ENCODE assay signal across 29 mouse cellular contexts in genomic region chr4:13105874-13106273, GRCm38 (mm10).
DNase-seq lines count a peak whose midpoint lies in the region; ATAC-seq lines count a peak whose summit lies in the region.
"Had no signal": no experiment of that assay in that cellular context is flagged by ENCODE, and none has a peak within 500 bp of the region (broad histone marks: within the 10 kb centered on the region; RNA-seq: fewer than 3 reads in every experiment).

No protein-coding gene starts in this region.

- no peaks in the 10 kb centered on the region for H3K4me1 ChIP-seq in hindbrain, embryonic 16.5 days (ENCODE audit: control insufficient read depth, insufficient read depth, low read depth, low read length)
- H3K4me1 ChIP-seq in hindbrain, embryonic 10.5 days (replicated peaks) = peaks cover 5% of the 10 kb centered on the region
- peaks cover 4% of the 10 kb centered on the region; the same call in 1 of the 2 replicates for H3K4me1 ChIP-seq in neural tube, embryonic 14.5 days (ENCODE audit: control insufficient read depth, insufficient read depth, low read length)
- H3K4me1 ChIP-seq: intestine, embryonic 15.5 days; liver, embryonic 13.5 days; stomach, embryonic 15.5 days had no signal

- H3K4me2 ChIP-seq in hindbrain, embryonic 16.5 days (ENCODE audit: low read length) = no peak overlapping the region
- H3K4me2 ChIP-seq in neural tube, embryonic 14.5 days (ENCODE audit: low read depth, low read length) = no peak overlapping the region
- H3K4me2 ChIP-seq: forebrain, embryonic 15.5 days; heart, embryonic 11.5 days; hindbrain, embryonic 13.5 days; intestine, embryonic 15.5 days; liver, embryonic 13.5 days; stomach, embryonic 15.5 days had no signal

- ATAC-seq in hindbrain, embryonic 16.5 days = 0 out of 2 replicates have a peak, but pooled peaks have one; percentile 20
- peak; percentile 41; the same call in 1 of the 2 replicates for ATAC-seq in neural tube, embryonic 14.5 days (ENCODE audit: low read depth)
- ATAC-seq: forebrain, embryonic 15.5 days; intestine, embryonic 15.5 days had no signal

- no peak for DNase-seq in hindbrain, embryonic 10.5 days (ENCODE audit: low spot score)
- peak; percentile 1 for DNase-seq in left cerebral cortex, postnatal 4 days
- no peak for DNase-seq in left cerebral cortex, adult 18-20 months (ENCODE audit: low spot score in 2 of 2)
- peak; percentile 50 for DNase-seq in embryo, embryonic 11 days
- no peak for DNase-seq in cerebellum, postnatal 14 days
- DNase-seq in cerebellum, postnatal 36 days = no peak
- DNase-seq: adrenal gland, adult 2 months; cerebellum, adult 11-12 months; gastrocnemius, postnatal 10 days; heart, postnatal 10 days; kidney, postnatal 14 days; layer of hippocampus, postnatal 36 days; liver, embryonic 13.5 days; lung, adult 2 months; lung, postnatal 14 days; midbrain, embryonic 14.5 days; right cerebral cortex, adult 18-20 months; thymus, postnatal 4 days had no signal

- H3K27me3 ChIP-seq in hindbrain, embryonic 16.5 days (replicated peaks; ENCODE audit: control insufficient read depth, insufficient read depth, low read length) = no peaks in the 10 kb centered on the region
- H3K27me3 ChIP-seq in hindbrain, embryonic 10.5 days (ENCODE audit: insufficient read depth, poor library complexity, severe bottlenecking) = no peaks in the 10 kb centered on the region
- H3K27me3 ChIP-seq in neural tube, embryonic 14.5 days (ENCODE audit: control insufficient read depth, insufficient read depth, low read length) = no peaks in the 10 kb centered on the region
- H3K27me3 ChIP-seq: CH12.LX; forebrain, embryonic 15.5 days; hindbrain, embryonic 13.5 days; intestine, embryonic 15.5 days; liver, embryonic 13.5 days; stomach, embryonic 15.5 days had no signal

- intact Hi-C loops in left cerebral cortex, postnatal 4 days (cut with DNase I) = no loop called here

- H3K4me3 ChIP-seq in hindbrain, embryonic 16.5 days (ENCODE audit: low read length) = no peak overlapping the region
- H3K4me3 ChIP-seq in hindbrain, embryonic 10.5 days = no peak overlapping the region
- no peak overlapping the region for H3K4me3 ChIP-seq in neural tube, embryonic 14.5 days (ENCODE audit: low read depth, low read length)
- H3K4me3 ChIP-seq: embryonic facial prominence, embryonic 10.5 days; forebrain, embryonic 15.5 days; hindbrain, embryonic 13.5 days; intestine, embryonic 15.5 days; liver, embryonic 13.5 days; myocyte; stomach, embryonic 15.5 days had no signal

- WGBS in hindbrain, embryonic 16.5 days = 31% methylated on average over 5 of the region's 5 CpGs
- WGBS in hindbrain, embryonic 10.5 days = 60% methylated on average over 5 of the region's 5 CpGs
- WGBS in neural tube, embryonic 14.5 days = 12% methylated on average over 5 of the region's 5 CpGs

- H3K9me3 ChIP-seq in hindbrain, embryonic 16.5 days (ENCODE audit: control insufficient read depth, low read length) = no peaks in the 10 kb centered on the region
- H3K9me3 ChIP-seq in hindbrain, embryonic 10.5 days = no peaks in the 10 kb centered on the region
- H3K9me3 ChIP-seq in neural tube, embryonic 14.5 days (ENCODE audit: control insufficient read depth, low read length) = no peaks in the 10 kb centered on the region
- H3K9me3 ChIP-seq: embryonic facial prominence, embryonic 10.5 days; forebrain, embryonic 15.5 days; G1E; hindbrain, embryonic 13.5 days; intestine, embryonic 15.5 days; liver, embryonic 13.5 days; stomach, embryonic 15.5 days had no signal

- H3K27ac ChIP-seq in hindbrain, embryonic 16.5 days (ENCODE audit: low read depth, low read length) = no peak overlapping the region
- H3K27ac ChIP-seq in hindbrain, embryonic 10.5 days = no peak overlapping the region
- no peak overlapping the region for H3K27ac ChIP-seq in neural tube, embryonic 14.5 days (ENCODE audit: low read depth, low read length)
- H3K27ac ChIP-seq: embryonic facial prominence, embryonic 10.5 days; forebrain, embryonic 15.5 days; hindbrain, embryonic 13.5 days; intestine, embryonic 15.5 days; liver, embryonic 13.5 days; stomach, embryonic 15.5 days had no signal

- H3K36me3 ChIP-seq in hindbrain, embryonic 16.5 days (ENCODE audit: control insufficient read depth, insufficient read depth, low read length) = no peaks in the 10 kb centered on the region
- no peaks in the 10 kb centered on the region for H3K36me3 ChIP-seq in hindbrain, embryonic 10.5 days
- no peaks in the 10 kb centered on the region for H3K36me3 ChIP-seq in neural tube, embryonic 14.5 days (ENCODE audit: control insufficient read depth, insufficient read depth, low read length)
- H3K36me3 ChIP-seq: embryonic facial prominence, embryonic 10.5 days; forebrain, embryonic 15.5 days; G1E; hindbrain, embryonic 13.5 days; intestine, embryonic 15.5 days; liver, embryonic 13.5 days; stomach, embryonic 15.5 days had no signal

- no peak overlapping the region for H3K9ac ChIP-seq in hindbrain, embryonic 16.5 days (ENCODE audit: low read depth, low read length)
- H3K9ac ChIP-seq in neural tube, embryonic 14.5 days (replicated peaks; ENCODE audit: low read depth, low read length) = no peak overlapping the region
- H3K9ac ChIP-seq: forebrain, embryonic 15.5 days; hindbrain, embryonic 13.5 days; intestine, embryonic 15.5 days; liver, embryonic 13.5 days; stomach, embryonic 15.5 days had no signal

Comparison
In these comparisons a context has a peak if more than half of its experiments do, and no peak if none do; other contexts are left out.
1. DNase-seq: peak in left cerebral cortex, postnatal 4 days (single experiment) and embryo, embryonic 11 days (single experiment); none in hindbrain, embryonic 10.5 days (single experiment), left cerebral cortex, adult 18-20 months (0 of 2), cerebellum, postnatal 14 days (0 of 2) and cerebellum, postnatal 36 days (0 of 2).